Mouse (Mus musculus) liver, adult 2 months (tissue): ENCODE results near the gene Fgfr2. TPM values are rescaled to one million over a fixed set of nuclear protein-coding genes. Genes with fewer than 3 reads are reported as not detected.

Experiments used
- DNase-seq: peaks from one replicate; pipeline ENCODE4 v3.0.0-alpha.2; 2011; ENCODE audit warnings: low read depth, low spot score; ENCODE audit errors: extremely low read depth
- H3K27ac ChIP-seq: fragments of 200-500 bp; replicated peaks from 2 replicates; pipeline ENCODE4 v1.5.1; 2012; ENCODE audit warnings: low read depth, mild to moderate bottlenecking, control low read depth, inconsistent platforms, low read length; ENCODE audit not compliant: insufficient read depth
- H3K27me3 ChIP-seq: fragments of 200-500 bp; 2 replicates; pipeline ENCODE4 v1.6.1; 2012; ENCODE audit warnings: mild to moderate bottlenecking, moderate library complexity, low read length, inconsistent platforms; ENCODE audit not compliant: control insufficient read depth, insufficient read depth
- H3K36me3 ChIP-seq: fragments of 200-500 bp; 2 replicates; pipeline ENCODE4 v1.6.1; 2012; ENCODE audit warnings: low read length, inconsistent platforms; ENCODE audit not compliant: control insufficient read depth, insufficient read depth
- H3K4me1 ChIP-seq: fragments of 200-500 bp; 2 replicates; pipeline ENCODE4 v1.6.1; 2011; ENCODE audit warnings: low read length; ENCODE audit not compliant: control insufficient read depth, insufficient read depth
- H3K4me3 ChIP-seq: fragments of 200-500 bp; 2 replicates; pipeline ENCODE4 v1.5.1; 2011; ENCODE audit warnings: low read depth, mild to moderate bottlenecking, control low read depth, low read length, moderate library complexity; ENCODE audit not compliant: insufficient read depth
- H3K79me2 ChIP-seq: fragments of 200-500 bp; 2 replicates; pipeline ENCODE4 v1.6.1; 2012; ENCODE audit warnings: inconsistent platforms, mild to moderate bottlenecking, low read length, moderate library complexity; ENCODE audit not compliant: control insufficient read depth, insufficient read depth
- H3K9ac ChIP-seq: fragments of 200-500 bp; 2 replicates; pipeline ENCODE4 v1.6.1; 2012; ENCODE audit warnings: low read depth, mild to moderate bottlenecking, control low read depth, inconsistent platforms, low read length
- CTCF ChIP-seq: fragments of 200-500 bp; IDR thresholded peaks from 2 replicates; pipeline ENCODE4 v1.5.1; 2011; ENCODE audit warnings: low read depth, low read length, control low read depth
- POLR2A ChIP-seq: fragments of 200-500 bp; IDR thresholded peaks from 2 replicates; pipeline ENCODE4 v1.6.1; 2011; ENCODE audit warnings: low read length, control low read depth; ENCODE audit not compliant: insufficient read depth; ENCODE audit errors: extremely low read depth
- WGBS: fragments of 180-500 bp; shearing (Covaris S2); methylation state at CpG from one replicate; pipeline ENCODE4 v1.1.7; 2018; 5-methylcytosine and 5-hydroxymethylcytosine counted together
- polyA plus RNA-seq: library from polyadenylated mRNA; depleted of rRNA; stranded (reverse); fragments of >200 nt; gene quantifications from 2 replicates; pipeline ENCODE4 v1.2.3, GENCODE M21; 2012
- total RNA-seq: library from RNA; depleted of rRNA; stranded (reverse); fragments of >200 nt; gene quantifications from 2 replicates; pipeline ENCODE4 v1.2.3, GENCODE M21; 2014

The Fgfr2 gene
- total and polyA plus RNA-seq, 2 experiments = 16.7 to 35.2 TPM

DNA sequence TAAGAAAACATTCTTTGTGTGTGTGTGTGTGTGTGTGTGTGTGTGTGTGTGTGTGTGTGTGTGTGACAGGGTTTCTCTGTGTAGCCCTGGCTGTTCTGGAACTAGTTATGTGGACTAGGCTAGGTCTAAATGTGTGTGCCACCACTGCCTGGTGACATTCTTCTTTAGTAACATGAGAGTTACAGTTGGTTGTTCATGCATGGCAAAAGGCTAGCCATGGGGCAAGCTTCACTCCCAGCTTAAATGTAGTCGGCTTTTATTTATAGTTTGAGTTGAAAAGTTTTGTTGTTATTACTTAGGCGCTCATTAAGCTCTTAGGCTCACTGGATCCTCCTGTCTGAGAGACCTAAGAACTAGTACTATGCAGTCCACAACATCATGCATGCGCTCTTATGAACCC lies 158.8 kb downstream of the Fgfr2 start:
- 81% methylated on average over 3 of the region's 3 CpGs for WGBS
- Histone ChIP-seq H3K4me1 (peaks cover 6% of the 10 kb centered on the region; the same call in 1 of the 2 replicates), H3K9ac (no peak overlapping the region), H3K4me3 (no peak overlapping the region), H3K27me3 (no peaks in the 10 kb centered on the region), H3K36me3 (peaks cover 24% of the 10 kb centered on the region), H3K79me2 (peaks cover 11% of the 10 kb centered on the region; the same call in 1 of the 2 replicates), H3K27ac (no peak overlapping the region)
- DNase-seq = no peak
- no peak for TF ChIP-seq POLR2A
- TF ChIP-seq CTCF = no peak

DNA sequence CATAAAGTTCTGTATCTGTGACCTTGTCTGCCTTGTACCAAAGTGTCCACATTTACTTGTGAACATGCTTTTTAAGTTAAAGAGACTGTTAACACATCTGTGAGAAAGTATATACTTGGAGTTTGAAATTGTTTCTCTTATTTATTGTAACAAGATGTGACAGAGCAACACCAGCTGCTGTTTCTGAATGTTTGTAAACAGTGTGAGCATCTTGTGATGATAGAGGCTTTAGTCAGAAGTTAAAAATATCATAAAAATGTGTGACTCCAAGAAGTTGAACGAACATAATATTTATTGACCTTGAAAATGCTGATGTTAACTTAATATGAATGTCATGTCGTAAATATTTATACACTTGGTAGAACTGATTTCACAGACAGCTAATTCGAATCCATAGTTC lies 172.5 kb downstream of the Fgfr2 start:
- H3K79me2 ChIP-seq = peaks cover 34% of the 10 kb centered on the region
- H3K27ac ChIP-seq = no peak overlapping the region
- H3K9ac ChIP-seq = no peak overlapping the region
- H3K4me3 ChIP-seq = no peak overlapping the region
- WGBS = 50% methylated on average over 3 of the region's 3 CpGs
- peaks cover 5% of the 10 kb centered on the region for H3K36me3 ChIP-seq
- no peaks in the 10 kb centered on the region for H3K27me3 ChIP-seq
- TF ChIP-seq CTCF (no peak), POLR2A (no peak)
- H3K4me1 ChIP-seq = peaks cover 31% of the 10 kb centered on the region
- no peak for DNase-seq

DNA sequence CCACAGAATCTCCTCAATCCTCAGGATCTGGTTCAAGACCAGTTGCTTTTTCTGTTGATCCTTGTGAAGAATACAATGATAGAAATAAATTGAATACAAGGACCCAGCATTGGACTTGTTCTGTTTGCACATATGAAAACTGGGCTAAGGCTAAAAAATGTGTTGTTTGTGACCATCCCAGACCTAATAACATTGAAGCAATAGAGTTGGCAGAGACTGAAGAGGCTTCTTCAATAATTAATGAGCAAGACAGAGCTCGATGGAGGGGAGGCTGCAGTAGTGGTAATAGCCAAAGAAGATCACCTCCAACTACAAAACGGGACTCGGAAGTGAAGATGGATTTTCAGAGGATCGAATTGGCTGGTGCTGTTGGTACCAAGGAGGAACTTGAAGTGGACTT lies 173.2 kb downstream of the Fgfr2 start:
- Histone ChIP-seq H3K27ac (peak overlapping the region; percentile 65), H3K4me3 (no peak overlapping the region), H3K27me3 (no peaks in the 10 kb centered on the region), H3K36me3 (peaks cover 5% of the 10 kb centered on the region), H3K9ac (no peak overlapping the region), H3K79me2 (peaks cover 28% of the 10 kb centered on the region), H3K4me1 (peaks cover 29% of the 10 kb centered on the region)
- TF ChIP-seq POLR2A (no peak), CTCF (no peak)
- WGBS = 21% methylated on average over 4 of the region's 4 CpGs
- DNase-seq = peak; percentile 83

DNA sequence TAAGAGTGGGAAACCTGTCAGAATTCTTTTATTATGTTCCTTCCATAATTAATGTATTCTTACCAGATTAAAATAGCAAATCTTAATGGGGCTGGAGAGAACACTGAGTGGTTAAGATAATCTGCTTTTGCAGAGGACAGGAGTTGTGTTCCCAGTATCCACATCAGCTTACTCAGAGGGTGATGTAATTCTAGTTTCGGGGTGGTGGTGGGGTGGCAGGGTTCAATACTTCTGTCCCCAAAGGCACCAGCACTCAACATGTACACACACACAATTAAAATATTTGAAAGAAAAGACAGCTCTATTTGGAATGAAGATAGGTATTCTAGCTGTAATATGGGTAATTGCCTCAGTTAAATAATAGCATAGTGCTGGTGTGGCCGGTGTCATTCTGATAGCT lies 182.6 kb downstream of the Fgfr2 start:
- peak; percentile 82 for DNase-seq
- H3K79me2 ChIP-seq = peaks cover 16% of the 10 kb centered on the region; the same call in 1 of the 2 replicates
- peaks cover 32% of the 10 kb centered on the region for H3K4me1 ChIP-seq
- 23% methylated on average over 2 of the region's 2 CpGs for WGBS
- TF ChIP-seq POLR2A = no peak
- no peak for TF ChIP-seq CTCF
- H3K4me3 ChIP-seq = peak overlapping the region; percentile 21; the same call in 1 of the 2 replicates
- no peaks in the 10 kb centered on the region for H3K27me3 ChIP-seq
- peak overlapping the region; percentile 63 for H3K27ac ChIP-seq
- peak overlapping the region; percentile 45; the same call in 1 of the 2 replicates for H3K9ac ChIP-seq
- H3K36me3 ChIP-seq = no peaks in the 10 kb centered on the region

- DNase-seq = peak; percentile 99
- H3K4me3 ChIP-seq = 0 out of 2 replicates have a peak overlapping the region, but pooled peaks have one; percentile 24
- peaks cover 34% of the 10 kb centered on the region for H3K4me1 ChIP-seq
- TF ChIP-seq POLR2A (no peak), CTCF (no peak)
- H3K79me2 ChIP-seq = peaks cover 13% of the 10 kb centered on the region; the same call in 1 of the 2 replicates
- 29% methylated on average over 2 of the region's 2 CpGs for WGBS
- H3K9ac ChIP-seq = no peak overlapping the region
- no peaks in the 10 kb centered on the region for H3K36me3 ChIP-seq
- H3K27ac ChIP-seq = peak overlapping the region; percentile 63
- no peaks in the 10 kb centered on the region for H3K27me3 ChIP-seq
Measured at GRCm38 (mm10) chr7:132939118-132939517, 184.0 kb downstream of the Fgfr2 start.

DNA sequence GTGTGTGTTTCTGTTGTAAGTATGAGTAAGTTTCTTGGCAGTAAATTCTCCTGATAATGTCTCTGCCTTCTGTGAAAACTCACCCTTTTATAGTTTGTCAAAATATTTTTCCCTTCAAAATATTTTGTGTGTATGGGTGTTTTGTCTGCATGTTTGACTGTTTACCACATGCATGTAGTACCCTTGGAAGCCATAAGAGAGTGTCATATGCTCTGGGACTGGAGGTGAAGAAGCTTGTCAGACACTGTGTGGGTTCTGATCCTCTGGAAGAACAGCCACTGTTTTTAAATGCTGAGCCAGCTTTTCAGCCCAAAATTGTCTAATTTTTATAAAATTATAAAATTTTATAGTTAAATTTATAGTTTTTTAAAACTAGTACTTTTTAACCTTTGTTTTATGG lies 188.4 kb downstream of the Fgfr2 start:
- Histone ChIP-seq H3K36me3 (no peaks in the 10 kb centered on the region), H3K4me3 (no peak overlapping the region), H3K9ac (no peak overlapping the region), H3K27ac (no peak overlapping the region), H3K4me1 (peaks cover 17% of the 10 kb centered on the region), H3K79me2 (peaks cover 7% of the 10 kb centered on the region; the same call in 1 of the 2 replicates), H3K27me3 (no peaks in the 10 kb centered on the region)
- TF ChIP-seq CTCF (no peak), POLR2A (no peak)
- peak; percentile 34 for DNase-seq
